Comparison of ENCODE assay signal across 33 mouse cellular contexts in genomic region chr14:75174296-75174695, GRCm38 (mm10). TPM values are rescaled to one million over a fixed set of nuclear protein-coding genes. Genes with fewer than 3 reads are reported as not detected.
DNase-seq lines count a peak whose midpoint lies in the region; ATAC-seq and TF ChIP-seq lines count a peak whose summit lies in the region.
"Had no signal": no experiment of that assay in that cellular context is flagged by ENCODE, and none has a peak within 500 bp of the region (broad histone marks: within the 10 kb centered on the region; RNA-seq: fewer than 3 reads in every experiment).

No protein-coding gene starts in this region.

- no peak for ATAC-seq in liver, postnatal 0 days
- ATAC-seq in liver, embryonic 11.5 days (replicated peaks; ENCODE audit: low FRiP score): no peak
- ATAC-seq in intestine, postnatal 0 days: peak; percentile 55
- ATAC-seq: CD4-positive, CD25-positive, alpha-beta regulatory T cell, adult 4 months; forebrain, embryonic 15.5 days had no signal

- H3K36me3 ChIP-seq in liver, postnatal 0 days (replicated peaks; ENCODE audit: insufficient read depth, low read length): no peaks in the 10 kb centered on the region
- no peaks in the 10 kb centered on the region for H3K36me3 ChIP-seq in liver, embryonic 11.5 days (ENCODE audit: control insufficient read depth, insufficient read depth, low read length)
- no peaks in the 10 kb centered on the region for H3K36me3 ChIP-seq in intestine, postnatal 0 days (ENCODE audit: control insufficient read depth, insufficient read depth)
- H3K36me3 ChIP-seq: embryonic facial prominence, embryonic 10.5 days; embryonic facial prominence, embryonic 13.5 days; forebrain, embryonic 12.5 days; forebrain, embryonic 15.5 days; heart, embryonic 12.5 days; heart, embryonic 15.5 days; hindbrain, embryonic 12.5 days; hindbrain, embryonic 15.5 days had no signal

- peaks cover 12% of the 10 kb centered on the region for H3K4me1 ChIP-seq in liver, postnatal 0 days (ENCODE audit: insufficient read depth)
- no peaks in the 10 kb centered on the region; the same call in 1 of the 2 replicates for H3K4me1 ChIP-seq in liver, embryonic 11.5 days (replicated peaks; ENCODE audit: control insufficient read depth, insufficient read depth, low read length)
- H3K4me1 ChIP-seq in bone marrow, adult 2 months (ENCODE audit: control insufficient read depth, insufficient read depth, low read length): peaks cover 11% of the 10 kb centered on the region; the same call in 1 of the 2 replicates
- H3K4me1 ChIP-seq in brown adipose tissue, adult 24 weeks (ENCODE audit: control insufficient read depth, insufficient read depth, insufficient read length, low read length): no peaks in the 10 kb centered on the region
- H3K4me1 ChIP-seq in intestine, postnatal 0 days (replicated peaks; ENCODE audit: control insufficient read depth, insufficient read depth, low read length): 0 out of 2 replicates have a peak, but pooled peaks cover 6% of the 10 kb centered on the region
- H3K4me1 ChIP-seq: forebrain, embryonic 12.5 days; forebrain, embryonic 15.5 days; hindbrain, embryonic 12.5 days; hindbrain, embryonic 15.5 days had no signal

- H3K4me3 ChIP-seq in liver, postnatal 0 days (ENCODE audit: low read depth, low read length): no peak overlapping the region
- H3K4me3 ChIP-seq in liver, embryonic 11.5 days (ENCODE audit: low read depth, low read length): no peak overlapping the region
- no peak overlapping the region for H3K4me3 ChIP-seq in bone marrow, adult 2 months (replicated peaks; ENCODE audit: control insufficient read depth, low read depth, low read length)
- no peak overlapping the region for H3K4me3 ChIP-seq in brown adipose tissue, adult 24 weeks (ENCODE audit: insufficient read depth, low read depth, low read length)
- no peak overlapping the region for H3K4me3 ChIP-seq in intestine, postnatal 0 days (ENCODE audit: low read depth, low read length)
- H3K4me3 ChIP-seq: embryonic facial prominence, embryonic 10.5 days; embryonic facial prominence, embryonic 13.5 days; erythroblast, embryonic 14.5 days; forebrain, embryonic 12.5 days; forebrain, embryonic 15.5 days; heart, embryonic 12.5 days; heart, embryonic 15.5 days; hindbrain, embryonic 12.5 days; hindbrain, embryonic 15.5 days had no signal

- H3K9me3 ChIP-seq in liver, postnatal 0 days (ENCODE audit: low read length): no peaks in the 10 kb centered on the region
- no peaks in the 10 kb centered on the region for H3K9me3 ChIP-seq in liver, embryonic 11.5 days (ENCODE audit: control insufficient read depth, low read length)
- H3K9me3 ChIP-seq in intestine, postnatal 0 days (ENCODE audit: control insufficient read depth): no peaks in the 10 kb centered on the region
- H3K9me3 ChIP-seq: embryonic facial prominence, embryonic 10.5 days; embryonic facial prominence, embryonic 13.5 days; forebrain, embryonic 12.5 days; forebrain, embryonic 15.5 days; heart, embryonic 12.5 days; heart, embryonic 15.5 days; hindbrain, embryonic 12.5 days; hindbrain, embryonic 15.5 days had no signal

- no peak for TF ChIP-seq POLR2A in bone marrow, adult 2 months (IDR thresholded peaks at IDR 0.05; ENCODE audit: borderline replicate concordance, control insufficient read depth, low read depth, low read length)

- 0 out of 2 replicates have a peak overlapping the region, but pooled peaks have one; percentile 2 for H3K27ac ChIP-seq in liver, postnatal 0 days (ENCODE audit: low read depth)
- no peak overlapping the region for H3K27ac ChIP-seq in liver, embryonic 11.5 days (ENCODE audit: low read depth, low read length)
- H3K27ac ChIP-seq in bone marrow, adult 2 months (ENCODE audit: control insufficient read depth, insufficient read depth, low read depth, low read length, poor library complexity): peak overlapping the region; percentile 8
- peak overlapping the region; percentile 63; the same call in 1 of the 2 replicates for H3K27ac ChIP-seq in brown adipose tissue, adult 24 weeks (replicated peaks; ENCODE audit: low read depth, low read length)
- no peak overlapping the region for H3K27ac ChIP-seq in intestine, postnatal 0 days (ENCODE audit: low read depth, low read length)
- H3K27ac ChIP-seq: embryonic facial prominence, embryonic 10.5 days; embryonic facial prominence, embryonic 13.5 days; forebrain, embryonic 12.5 days; forebrain, embryonic 15.5 days; heart, embryonic 15.5 days; hindbrain, embryonic 12.5 days; hindbrain, embryonic 15.5 days had no signal

- DNase-seq in liver, postnatal 0 days: no peak
- no peak for DNase-seq in liver, embryonic 11.5 days (ENCODE audit: low spot score)
- no peak for DNase-seq in gastrocnemius, adult 18-20 months (ENCODE audit: low spot score)
- DNase-seq in right cerebral cortex, postnatal 25 days: no peak
- no peak for DNase-seq in adrenal gland, postnatal 10 days
- DNase-seq: adrenal gland, adult 2 months; adrenal gland, postnatal 25 days; cerebellum, adult 11 months; cerebellum, adult 2 months; cerebellum, adult 9-11 months; cerebellum, postnatal 25 days; embryo, embryonic 11 days; gastrocnemius, postnatal 10 days; gastrocnemius, postnatal 36 days; heart, postnatal 10 days had no signal

- H3K9ac ChIP-seq in liver, postnatal 0 days (replicated peaks): no peak overlapping the region
- no peak overlapping the region for H3K9ac ChIP-seq in liver, embryonic 11.5 days (ENCODE audit: low read depth, low read length)
- H3K9ac ChIP-seq in intestine, postnatal 0 days (ENCODE audit: low read depth, low read length): no peak overlapping the region
- H3K9ac ChIP-seq: embryonic facial prominence, embryonic 13.5 days; forebrain, embryonic 12.5 days; forebrain, embryonic 15.5 days; heart, embryonic 12.5 days; heart, embryonic 15.5 days; hindbrain, embryonic 12.5 days; hindbrain, embryonic 15.5 days had no signal

- H3K4me2 ChIP-seq in liver, postnatal 0 days (ENCODE audit: low read depth, low read length): no peak overlapping the region
- H3K4me2 ChIP-seq in liver, embryonic 11.5 days: no peak overlapping the region
- 0 out of 2 replicates have a peak overlapping the region, but pooled peaks have one; percentile 0 for H3K4me2 ChIP-seq in intestine, postnatal 0 days (replicated peaks; ENCODE audit: low read depth)
- H3K4me2 ChIP-seq: embryonic facial prominence, embryonic 13.5 days; forebrain, embryonic 12.5 days; forebrain, embryonic 15.5 days; heart, embryonic 12.5 days; heart, embryonic 15.5 days; hindbrain, embryonic 12.5 days; hindbrain, embryonic 15.5 days had no signal

- H3K27me3 ChIP-seq in liver, postnatal 0 days (ENCODE audit: insufficient read depth, low read length): no peaks in the 10 kb centered on the region
- no peaks in the 10 kb centered on the region for H3K27me3 ChIP-seq in liver, embryonic 11.5 days (replicated peaks; ENCODE audit: control insufficient read depth, insufficient read depth, low read length)
- no peaks in the 10 kb centered on the region for H3K27me3 ChIP-seq in intestine, postnatal 0 days (replicated peaks; ENCODE audit: control insufficient read depth, insufficient read depth, low read length)
- H3K27me3 ChIP-seq: embryonic facial prominence, embryonic 13.5 days; forebrain, embryonic 12.5 days; forebrain, embryonic 15.5 days; heart, embryonic 12.5 days; heart, embryonic 15.5 days; hindbrain, embryonic 12.5 days; hindbrain, embryonic 15.5 days had no signal

- no peak for TF ChIP-seq EP300 in liver, postnatal 0 days (IDR thresholded peaks at IDR 0.05; ENCODE audit: low read depth)

- TF ChIP-seq CTCF in liver, postnatal 0 days (IDR thresholded peaks at IDR 0.05; ENCODE audit: low read depth): no peak
- no peak for TF ChIP-seq CTCF in bone marrow, adult 2 months (IDR thresholded peaks at IDR 0.05; ENCODE audit: control insufficient read depth, insufficient read depth, low read length)
- TF ChIP-seq CTCF in intestine, postnatal 0 days (IDR thresholded peaks at IDR 0.05; ENCODE audit: low read depth): no peak

- WGBS in liver, postnatal 0 days (ENCODE audit: insufficient replicate concordance): 67% methylated on average over 8 of the region's 8 CpGs
- WGBS in liver, embryonic 11.5 days: 81% methylated on average over 8 of the region's 8 CpGs
- 76% methylated on average over 8 of the region's 8 CpGs for WGBS in bone marrow, adult 2 months
- WGBS in intestine, postnatal 0 days: 44% methylated on average over 8 of the region's 8 CpGs

RNA-seq across cellular contexts. Expression of gene Lcp1, which starts 43.4 kb away (rescaled TPM):
- polyA plus RNA-seq in liver, postnatal 0 days (2015; fragmentation: Nextera tagmentation; extraction: Ambion mirVana): 39.4 and 45.5 TPM in 2 replicates
- 44.3 and 50.4 TPM in 2 replicates for polyA plus RNA-seq in liver, embryonic 11.5 days (2014; fragmentation: Nextera tagmentation; extraction: Ambion mirVana)
- 67.5 and 169 TPM in 2 replicates for polyA plus RNA-seq in bone marrow, adult 2 months (2011; ENCODE audit: insufficient read depth, insufficient read length, low replicate concordance, missing spikeins)
- polyA plus RNA-seq in brown adipose tissue, adult 24 weeks (2012; ENCODE audit: insufficient read depth, insufficient read length, missing spikeins): 13.4 and 14.5 TPM in 2 replicates
- 59.3 and 67.6 TPM in 2 replicates for polyA plus RNA-seq in intestine, postnatal 0 days (2015; fragmentation: Nextera tagmentation; extraction: Ambion mirVana)
- total RNA-seq in gastrocnemius, adult 18-20 months (2021): 1 to 10 TPM; 1.6 to 2.9 TPM
- total RNA-seq in adrenal gland, postnatal 10 days (2021): 10 to 100 TPM; 24.7 to 28.1 TPM

RNA-seq across cellular contexts. Expression of gene Lrrc63, which starts 43.6 kb away (rescaled TPM):
- not detected in 2 replicates for polyA plus RNA-seq in liver, postnatal 0 days (2015; fragmentation: Nextera tagmentation; extraction: Ambion mirVana)
- 0.06 TPM in 1 of 2 replicates, not detected in the other for polyA plus RNA-seq in liver, embryonic 11.5 days (2014; fragmentation: Nextera tagmentation; extraction: Ambion mirVana)
- polyA plus RNA-seq in bone marrow, adult 2 months (2011; ENCODE audit: insufficient read depth, insufficient read length, low replicate concordance, missing spikeins): not detected in 2 replicates
- polyA plus RNA-seq in brown adipose tissue, adult 24 weeks (2012; ENCODE audit: insufficient read depth, insufficient read length, missing spikeins): not detected in 2 replicates
- not detected in 2 replicates for polyA plus RNA-seq in intestine, postnatal 0 days (2015; fragmentation: Nextera tagmentation; extraction: Ambion mirVana)
- total RNA-seq in gastrocnemius, adult 18-20 months (2021): not detected
- total RNA-seq in adrenal gland, postnatal 10 days (2021): not detected
- total RNA-seq: adrenal gland, adult 2 months; adrenal gland, postnatal 25 days; gastrocnemius, postnatal 10 days; gastrocnemius, postnatal 36 days; granulocyte monocyte progenitor cell, adult 5-6 weeks; heart, adult 8-10 months; heart, postnatal 10 days; hematopoietic stem cell, adult 5-6 weeks; MEL had no signal
- polyA plus RNA-seq: adrenal gland, adult 2 months; C2C12; CD4-positive, CD25-positive, alpha-beta regulatory T cell, adult 4 months; embryonic facial prominence, embryonic 10.5 days; embryonic facial prominence, embryonic 13.5 days; erythroblast, embryonic 14.5 days; forebrain, embryonic 15.5 days; heart, embryonic 12.5 days; heart, embryonic 15.5 days; hindbrain, embryonic 15.5 days had no signal

Comparison
In these comparisons a context has a peak if more than half of its experiments do, and no peak if none do; other contexts are left out.
1. H3K27ac ChIP-seq: peak in liver, postnatal 0 days (single experiment), bone marrow, adult 2 months (single experiment) and brown adipose tissue, adult 24 weeks (single experiment); none in liver, embryonic 11.5 days (single experiment) and intestine, postnatal 0 days (single experiment).